Mouse (Mus musculus) lung, embryonic 14.5 days (tissue): Measurements from ENCODE around the gene Gm21860. TPM values are rescaled to one million over a fixed set of nuclear protein-coding genes. Genes with fewer than 3 reads are reported as not detected.
"Not testable (repeated sequence)": the region's sequence is repeated elsewhere in the genome, so short reads cannot be mapped to it uniquely, and the experiment has no call there.

Experiments
- ATAC-seq: fragments of 200-750 bp; cut with Nextera tagmentation; 2 replicates; pipeline ENCODE4 v1.8.0; 2017; ENCODE audit warnings: mild to moderate bottlenecking, moderate TSS enrichment, moderate library complexity; ENCODE audit not compliant: insufficient read depth
- DNase-seq: peaks from one replicate; pipeline ENCODE4 v3.0.0-alpha.2; 2015
- H3K27ac ChIP-seq: fragments of 300-500 bp; sonication (generic); 2 replicates; pipeline ENCODE4 v1.5.1; 2014; ENCODE audit warnings: low read depth, mild to moderate bottlenecking, moderate library complexity
- H3K27me3 ChIP-seq: fragments of 300-500 bp; sonication (generic); 2 replicates; pipeline ENCODE4 v1.6.1; 2014; ENCODE audit warnings: low read length, control low read depth; ENCODE audit not compliant: insufficient read depth
- H3K36me3 ChIP-seq: fragments of 300-500 bp; sonication (generic); 2 replicates; pipeline ENCODE4 v1.6.1; 2014; ENCODE audit warnings: control low read depth; ENCODE audit not compliant: insufficient read depth
- H3K4me1 ChIP-seq: fragments of 300-500 bp; sonication (generic); 2 replicates; pipeline ENCODE4 v1.6.1; 2014; ENCODE audit warnings: antibody characterized with exemption, control low read depth; ENCODE audit not compliant: insufficient read depth
- H3K4me2 ChIP-seq: fragments of 300-500 bp; sonication (generic); 2 replicates; pipeline ENCODE4 v1.6.1; 2014; ENCODE audit warnings: mild to moderate bottlenecking
- H3K4me3 ChIP-seq: fragments of 300-500 bp; sonication (generic); 2 replicates; pipeline ENCODE4 v1.5.1; 2014; ENCODE audit warnings: low read depth, low read length
- H3K9ac ChIP-seq: fragments of 300-500 bp; sonication (generic); 2 replicates; pipeline ENCODE4 v1.6.1; 2014
- H3K9me3 ChIP-seq: fragments of 300-500 bp; sonication (generic); 2 replicates; pipeline ENCODE4 v1.6.1; 2016; ENCODE audit warnings: low read depth, low read length, control low read depth
- WGBS: fragments of 180-500 bp; shearing (Covaris S2); extraction: QIAGEN DNeasy Blood & Tissue Kit; methylation state at CpG from one replicate; pipeline ENCODE4 v1.1.7; 2014; 5-methylcytosine and 5-hydroxymethylcytosine counted together
- polyA plus RNA-seq: library from polyadenylated mRNA; unstranded; fragments of >200 nt; fragmentation: Nextera tagmentation; extraction: Ambion mirVana; gene quantifications from 2 replicates; pipeline ENCODE4 v1.2.1, GENCODE M21; 2014

Gene Gm21860
- polyA plus RNA-seq, 1 experiment from 2014 or later, result not detected

DNA sequence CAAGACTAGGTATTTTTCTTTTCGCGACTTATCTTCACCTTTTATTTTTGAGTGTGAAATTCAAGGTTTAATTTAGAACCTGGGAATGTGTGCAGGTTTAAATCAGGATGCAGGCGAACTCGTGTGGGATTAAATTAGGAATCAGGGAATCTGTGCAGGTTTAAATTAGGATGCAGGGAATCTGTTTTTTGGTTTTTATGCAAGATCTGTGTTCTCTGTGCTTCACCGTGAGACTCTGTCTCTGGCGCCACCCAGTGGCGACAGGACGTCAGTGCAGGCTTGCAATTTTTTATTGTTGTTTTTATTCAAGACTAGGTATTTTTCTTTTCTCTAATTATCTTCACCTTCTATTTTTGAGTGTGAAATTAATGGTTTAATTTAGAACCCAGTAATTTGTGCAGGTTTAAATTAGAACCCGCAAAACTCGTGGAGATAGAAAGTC lies 22.5 kb downstream of the Gm21860 start:
- H3K9me3 ChIP-seq, H3K27ac ChIP-seq, ATAC-seq, H3K4me1 ChIP-seq, H3K9ac ChIP-seq, H3K27me3 ChIP-seq, H3K4me2 ChIP-seq, H3K4me3 ChIP-seq: not testable (repeated sequence)
- peak; percentile 88 for DNase-seq
- 49% methylated on average over 10 of the region's 10 CpGs for WGBS
- H3K36me3 ChIP-seq, result peaks cover 14% of the 10 kb centered on the region

DNA sequence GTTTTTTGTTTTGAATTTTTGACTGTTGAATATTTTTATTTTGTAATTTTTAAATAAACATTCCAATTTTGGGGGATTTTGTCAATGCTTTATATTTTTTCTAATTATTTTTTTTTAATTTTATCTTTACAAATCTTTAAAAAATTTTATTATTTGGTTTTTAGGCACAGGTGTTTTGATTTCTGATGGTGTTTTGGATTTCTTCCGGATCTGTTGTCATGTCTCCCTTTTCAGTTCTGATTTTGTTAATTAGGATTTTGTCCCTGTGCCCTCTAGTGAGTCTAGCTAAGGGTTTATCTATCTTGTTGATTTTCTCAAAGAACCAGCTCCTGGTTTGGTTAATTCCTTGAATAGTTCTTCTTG lies 23.0 kb downstream of the Gm21860 start:
- H3K27me3 ChIP-seq, ATAC-seq, H3K4me1 ChIP-seq, H3K4me3 ChIP-seq, H3K9me3 ChIP-seq, H3K9ac ChIP-seq, H3K4me2 ChIP-seq, H3K27ac ChIP-seq, DNase-seq: not testable (repeated sequence)
- 59% methylated on average over 1 of the region's 1 CpGs for WGBS
- peaks cover 14% of the 10 kb centered on the region for H3K36me3 ChIP-seq

DNA sequence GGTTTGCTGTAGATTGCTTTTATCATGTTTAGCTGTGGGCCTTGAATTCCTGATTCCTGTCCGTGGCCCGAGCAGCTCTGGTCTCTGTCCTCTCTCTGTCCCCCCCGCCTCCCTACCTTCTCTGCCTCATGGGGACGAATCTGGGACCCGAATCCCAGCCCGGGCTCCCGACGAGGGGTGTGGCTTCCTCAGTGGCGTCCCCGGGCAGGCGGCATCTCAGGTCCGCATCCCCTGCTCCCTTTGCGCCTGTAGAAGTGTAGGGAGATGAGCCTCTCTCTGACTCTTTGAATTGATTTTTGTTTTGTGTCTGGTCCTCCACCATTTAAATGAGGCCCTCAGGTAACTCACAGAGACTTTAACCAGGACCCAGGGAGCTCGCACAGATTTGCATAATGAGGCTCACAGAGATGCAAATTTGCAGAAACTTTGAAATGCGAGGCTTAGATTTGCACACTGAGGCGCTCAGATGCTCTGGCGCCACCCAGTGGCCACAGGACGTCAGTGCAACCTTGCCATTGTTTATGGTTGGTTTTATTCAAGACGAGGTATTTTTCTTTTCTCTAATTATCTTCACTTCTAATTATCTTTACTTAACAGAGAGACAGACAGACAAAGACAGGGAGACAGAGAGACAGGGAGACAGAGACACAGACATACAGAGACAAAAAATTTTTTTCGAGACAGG lies 23.6 kb downstream of the Gm21860 start:
- H3K9ac ChIP-seq, H3K4me2 ChIP-seq, H3K9me3 ChIP-seq, H3K27ac ChIP-seq, H3K4me1 ChIP-seq, H3K4me3 ChIP-seq, H3K27me3 ChIP-seq, ATAC-seq: not testable (repeated sequence)
- 71% methylated on average over 14 of the region's 20 CpGs for WGBS
- H3K36me3 ChIP-seq, result peaks cover 14% of the 10 kb centered on the region
- peak; percentile 6 for DNase-seq

DNA sequence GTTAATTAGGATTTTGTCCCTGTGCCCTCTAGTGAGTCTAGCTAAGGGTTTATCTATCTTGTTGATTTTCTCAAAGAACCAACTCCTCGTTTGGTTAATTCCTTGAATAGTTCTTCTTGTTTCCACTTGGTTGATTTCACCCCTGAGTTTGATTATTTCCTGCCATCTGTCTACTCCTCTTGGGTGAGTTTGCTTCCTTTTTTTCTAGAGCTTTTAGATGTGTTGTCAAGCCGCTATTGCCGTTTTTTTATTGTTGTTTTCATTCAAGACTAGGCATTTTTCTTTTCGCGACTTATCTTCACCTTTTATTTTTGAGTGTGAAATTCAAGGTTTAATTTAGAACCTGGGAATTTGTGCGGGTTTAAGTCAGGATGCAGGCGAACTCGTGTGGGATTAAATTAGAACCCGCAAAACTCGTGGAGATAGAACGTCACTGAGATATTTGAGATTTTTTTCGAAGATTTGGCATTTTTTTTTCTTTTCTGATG lies 24.8 kb downstream of the Gm21860 start:
- 67% methylated on average over 11 of the region's 12 CpGs for WGBS
- not testable (repeated sequence) for H3K4me2 ChIP-seq

DNA sequence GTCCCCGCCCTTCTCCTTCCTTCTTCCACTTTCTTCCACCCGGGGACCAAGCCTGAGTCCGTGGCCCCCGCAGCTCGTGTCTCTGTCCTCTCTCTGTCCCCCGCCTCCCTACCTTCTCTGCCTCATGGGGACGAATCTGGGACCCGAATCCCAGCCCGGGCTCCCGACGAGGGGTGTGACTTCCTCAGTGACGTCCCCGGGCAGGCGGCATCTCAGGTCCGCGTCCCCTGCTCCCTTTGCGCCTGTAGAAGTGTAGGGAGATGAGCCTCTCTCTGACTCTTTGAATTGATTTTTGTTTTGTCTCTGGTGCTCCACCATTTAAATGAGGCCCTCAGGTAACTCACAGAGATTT lies 25.7 kb downstream of the Gm21860 start:
- H3K9ac ChIP-seq, H3K4me3 ChIP-seq, H3K4me2 ChIP-seq, H3K36me3 ChIP-seq, H3K4me1 ChIP-seq, DNase-seq, H3K27ac ChIP-seq, H3K9me3 ChIP-seq, H3K27me3 ChIP-seq: not testable (repeated sequence)
- WGBS, result 69% methylated on average over 15 of the region's 17 CpGs
- ATAC-seq, result peak; percentile 71

More for the DNA sequence above, 24.8 kb downstream of the Gm21860 start:
- H3K27ac ChIP-seq, H3K9me3 ChIP-seq, H3K9ac ChIP-seq, H3K4me3 ChIP-seq, H3K4me1 ChIP-seq, ATAC-seq, DNase-seq, H3K27me3 ChIP-seq: not testable (repeated sequence)
- peaks cover 11% of the 10 kb centered on the region for H3K36me3 ChIP-seq

DNA sequence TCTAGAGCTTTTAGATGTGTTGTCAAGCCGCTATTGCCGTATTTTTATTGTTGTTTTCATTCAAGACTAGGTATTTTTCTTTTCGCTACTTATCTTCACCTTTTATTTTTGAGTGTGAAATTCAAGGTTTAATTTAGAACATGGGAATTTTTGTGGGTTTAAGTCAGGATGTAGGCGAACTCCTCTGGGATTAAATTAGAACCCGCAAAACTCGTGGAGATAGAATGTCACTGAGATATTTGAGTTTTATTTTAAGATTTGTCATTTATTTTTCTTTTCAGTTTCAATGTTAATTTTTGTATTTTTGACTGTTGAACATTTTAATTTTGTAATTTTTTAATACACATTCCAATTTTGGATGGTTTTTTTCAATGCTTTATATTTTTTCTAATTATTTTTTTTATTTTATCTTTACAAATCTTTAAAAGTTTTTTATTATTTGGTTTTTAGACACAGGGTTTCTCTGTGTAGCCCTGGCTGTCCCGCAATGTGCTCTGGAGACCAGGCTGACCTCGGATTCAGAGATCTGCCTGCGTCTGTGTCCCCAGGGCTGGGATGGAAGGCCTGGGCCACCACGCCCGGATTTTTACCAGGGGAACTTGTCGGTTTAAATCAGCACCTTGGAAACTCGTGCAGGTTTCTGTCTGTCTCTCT lies 26.2 kb downstream of the Gm21860 start:
- 81% methylated on average over 11 of the region's 13 CpGs for WGBS

DNA sequence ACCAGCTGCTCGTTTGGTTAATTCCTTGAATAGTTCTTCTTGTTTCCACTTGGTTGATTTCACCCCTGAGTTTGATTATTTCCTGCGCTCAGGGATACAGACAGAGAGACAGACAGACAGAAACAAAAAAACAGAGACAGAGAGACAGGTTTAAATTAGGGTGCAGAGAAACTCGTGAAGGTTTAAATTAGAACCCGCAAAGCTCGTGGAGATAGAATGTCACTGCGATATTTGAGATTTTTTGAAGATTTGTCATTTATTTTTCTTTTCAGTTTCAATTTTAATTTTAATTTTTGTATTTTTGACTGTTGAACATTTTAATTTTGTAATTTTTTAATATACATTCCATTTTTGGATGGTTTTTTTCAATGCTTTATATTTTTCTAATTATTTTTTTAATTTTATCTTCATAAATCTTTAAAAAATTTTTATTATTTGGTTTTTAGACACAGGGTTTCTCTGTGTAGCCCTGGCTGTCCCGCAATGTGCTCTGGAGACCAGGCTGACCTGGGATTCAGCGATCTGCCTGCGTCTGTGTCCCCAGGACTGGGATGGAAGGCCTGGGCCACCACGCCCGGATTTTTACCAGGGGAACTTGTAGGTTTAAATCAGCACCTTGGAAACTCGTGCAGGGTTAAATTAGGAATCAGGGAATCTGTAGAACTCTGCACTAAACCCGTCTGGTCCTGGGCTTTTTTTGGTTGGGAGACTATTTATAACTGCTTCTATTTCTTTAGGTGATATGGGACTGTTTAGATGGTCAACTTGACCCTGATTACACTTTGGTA lies 27.3 kb downstream of the Gm21860 start:
- H3K9me3 ChIP-seq, H3K27ac ChIP-seq, ATAC-seq, H3K36me3 ChIP-seq, H3K27me3 ChIP-seq, H3K4me1 ChIP-seq, H3K9ac ChIP-seq, H3K4me2 ChIP-seq, H3K4me3 ChIP-seq: not testable (repeated sequence)
- 71% methylated on average over 10 of the region's 13 CpGs for WGBS
- peak; percentile 9 for DNase-seq

More for the DNA sequence above, 26.2 kb downstream of the Gm21860 start:
- H3K4me3 ChIP-seq, H3K27ac ChIP-seq, DNase-seq, H3K4me1 ChIP-seq, H3K9ac ChIP-seq, H3K27me3 ChIP-seq, H3K9me3 ChIP-seq, H3K4me2 ChIP-seq, H3K36me3 ChIP-seq: not testable (repeated sequence)
- ATAC-seq, result 0 out of 2 replicates have a peak, but pooled peaks have one; percentile 6

DNA sequence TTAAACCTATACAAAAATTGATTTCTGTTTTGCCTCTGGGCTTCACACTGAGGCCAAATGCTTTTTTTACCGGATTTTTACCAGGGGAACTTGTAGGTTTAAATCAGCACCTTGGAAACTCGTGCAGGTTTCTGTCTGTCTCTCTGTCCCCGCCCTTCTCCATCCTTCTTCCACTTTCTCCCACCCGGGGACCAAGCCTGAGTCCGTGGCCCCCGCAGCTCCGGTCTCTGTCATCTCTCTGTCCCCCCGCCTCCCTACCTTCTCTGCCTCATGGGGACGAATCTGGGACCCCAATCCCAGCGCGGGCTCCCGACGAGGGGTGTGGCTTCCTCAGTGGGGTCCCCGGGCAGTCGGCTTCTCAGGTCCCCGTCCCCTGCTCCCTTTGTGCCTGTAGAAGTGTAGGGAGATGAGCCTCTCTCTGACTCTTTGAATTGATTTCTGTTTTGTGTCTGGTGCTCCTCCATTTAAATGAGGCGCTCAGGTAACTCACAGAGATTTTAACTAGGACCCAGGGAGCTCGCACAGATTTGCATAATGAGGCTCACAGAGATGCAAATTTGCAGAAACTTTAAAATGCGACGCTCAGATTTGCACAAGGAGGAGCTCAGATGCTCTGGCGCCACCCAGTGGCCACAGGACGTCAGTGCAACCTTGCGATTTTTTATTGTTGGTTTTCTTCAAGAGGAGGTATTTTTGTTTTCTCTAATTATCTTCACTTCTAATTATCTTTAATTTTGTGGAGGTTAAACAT lies 28.7 kb downstream of the Gm21860 start:
- DNase-seq, result peak; percentile 60
- not testable (repeated sequence) for H3K4me1 ChIP-seq, H3K9ac ChIP-seq, H3K36me3 ChIP-seq, H3K4me2 ChIP-seq, H3K9me3 ChIP-seq, H3K27ac ChIP-seq, H3K27me3 ChIP-seq, H3K4me3 ChIP-seq, ATAC-seq
- WGBS, result 65% methylated on average over 12 of the region's 23 CpGs

DNA sequence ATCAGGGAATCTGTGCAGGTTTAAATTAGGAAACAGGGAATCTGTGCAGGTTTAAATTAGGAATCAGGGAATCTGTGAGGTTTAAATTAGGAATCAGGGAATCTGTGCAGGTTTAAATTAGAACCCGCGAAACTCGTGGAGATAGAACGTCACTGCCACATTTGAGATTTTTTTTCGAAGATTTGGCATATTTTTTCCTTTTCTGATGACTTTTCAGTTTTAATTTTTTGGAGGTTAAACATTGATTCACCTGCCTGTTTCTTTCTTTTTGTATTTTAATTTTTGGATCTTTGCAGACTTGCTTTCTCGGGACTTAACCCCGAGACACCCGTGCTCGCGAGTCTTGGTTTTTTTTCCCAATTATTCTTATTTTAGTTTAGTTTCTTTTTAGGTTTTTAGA lies 29.5 kb downstream of the Gm21860 start:
- WGBS, result 88% methylated on average over 10 of the region's 10 CpGs
- H3K9me3 ChIP-seq, H3K27me3 ChIP-seq, H3K4me1 ChIP-seq, H3K36me3 ChIP-seq, H3K9ac ChIP-seq, ATAC-seq, H3K27ac ChIP-seq, H3K4me2 ChIP-seq, DNase-seq, H3K4me3 ChIP-seq: not testable (repeated sequence)
